Mouse (Mus musculus) left cerebral cortex, adult 6 months (tissue): ENCODE measurements around the gene Hebp1. TPM values are rescaled to one million over a fixed set of nuclear protein-coding genes. Genes with fewer than 3 reads are reported as not detected.

Experiments
- long read RNA-seq, 2 experiments: library from polyadenylated mRNA; unstranded; transcript quantifications; one replicate each; pipeline ENCODE4 v2.0.0; 2019 to 2020
- polyA plus RNA-seq: library from polyadenylated mRNA; unstranded; fragments of <200 nt; fragmentation: Nextera tagmentation; gene quantifications from 2 replicates; pipeline ENCODE4 v1.2.3, GENCODE M21; 2021

The Hebp1 gene
- polyA plus RNA-seq = 23.3 and 52.5 TPM in 2 replicates
- long read RNA-seq, experiment 1, transcript Hebp1-201 (4 exons, 1,058 nt) = major isoform, 34 of 39 reads
- long read RNA-seq, experiment 1, partial matches to known transcripts = 2 of 39 reads
- long read RNA-seq, experiment 1, other reads (novel, unspliced or antisense) = 3 of 39 reads
- long read RNA-seq, experiment 2, transcript Hebp1-201 (4 exons, 1,058 nt) = major isoform, 49 of 60 reads
- long read RNA-seq, experiment 2, partial matches to known transcripts = 3 of 60 reads
- long read RNA-seq, experiment 2, other reads (novel, unspliced or antisense) = 7 of 60 reads

DNA sequence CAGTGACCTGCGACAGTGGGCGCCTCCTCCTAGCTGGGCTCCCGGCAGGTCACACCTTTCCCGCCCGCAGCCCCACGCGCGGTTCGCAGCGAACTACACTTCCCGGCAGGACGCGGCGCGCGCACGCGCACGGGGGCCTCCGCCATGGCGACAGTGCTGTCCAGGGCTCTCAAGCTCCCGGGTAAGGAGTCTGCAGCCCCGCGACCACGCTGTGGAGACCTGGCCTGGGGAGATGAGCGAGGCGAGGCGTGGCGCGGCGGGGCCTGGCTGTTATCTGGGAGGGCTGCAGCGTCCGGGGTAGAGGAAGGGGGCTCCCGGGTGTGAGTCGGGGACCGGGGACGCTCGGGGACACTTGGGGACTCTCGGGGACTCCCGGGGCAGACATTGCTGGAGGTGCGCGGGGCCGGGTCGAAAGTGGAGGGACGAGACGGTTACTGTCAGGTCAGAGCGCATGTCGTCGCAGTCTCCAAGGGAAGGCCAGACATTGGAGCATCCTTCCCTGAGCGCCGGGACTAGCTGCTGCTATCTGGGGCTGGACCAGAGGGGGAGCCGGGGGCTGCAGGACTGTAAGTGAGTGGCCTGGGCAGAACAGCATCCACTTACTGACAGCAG is at the start of gene Hebp1, which contains the start of gene Fam234b:
Gene Hebp1 (minus strand): TSS at position 102 of the 612 bp plus-strand sequence.
Gene Fam234b (plus strand): TSS at position 57 of the 612 bp plus-strand sequence.

DNA sequence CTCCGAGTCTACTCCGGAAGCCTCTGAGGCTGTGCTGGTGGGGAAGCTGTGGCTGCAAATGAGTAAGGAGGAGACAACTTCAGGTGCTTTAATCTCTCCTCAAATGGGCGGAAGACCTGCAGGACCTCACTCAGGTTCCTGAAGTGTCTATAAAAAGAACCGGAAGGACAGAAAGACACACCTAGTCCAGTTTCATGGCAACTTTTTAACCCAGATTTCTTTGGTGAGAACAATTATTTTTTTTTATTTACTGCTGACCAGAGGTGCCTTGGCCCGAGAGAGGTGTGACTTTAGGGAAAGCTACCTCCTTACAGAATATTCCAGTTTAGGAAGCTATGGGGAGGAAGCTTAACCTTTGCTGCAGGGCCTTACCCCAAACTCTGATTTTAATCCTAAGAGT is 79.6 kb downstream of the Hebp1 start, which contains the start of gene Gprc5d:
Gene Gprc5d (minus strand): TSS at position 101 of the 400 bp plus-strand sequence.

Other genes with a start within 250 kb of the Hebp1 start
- 1.8 and 2.0 TPM in 2 replicates for gene Apold1, start 216.3 kb downstream of the Hebp1 start, polyA plus RNA-seq
- 30.4 and 32.8 TPM in 2 replicates for gene Ddx47, start 186.4 kb downstream of the Hebp1 start, polyA plus RNA-seq
- gene Gprc5a, start 132.4 kb downstream of the Hebp1 start, polyA plus RNA-seq = 0.13 TPM in 1 of 2 replicates, not detected in the other
- gene Gprc5d, start 79.7 kb downstream of the Hebp1 start, polyA plus RNA-seq = not detected in 2 replicates
- 98.8 and 108 TPM in 2 replicates for gene Fam234b, start within 50 bp of the Hebp1 start, polyA plus RNA-seq
- gene Gsg1, start 56.3 kb upstream of the Hebp1 start, polyA plus RNA-seq = 0.72 and 0.82 TPM in 2 replicates
- gene Pbp2, start 112.4 kb upstream of the Hebp1 start, polyA plus RNA-seq = 0.09 TPM in 1 of 2 replicates, not detected in the other
- 0.18 and 0.29 TPM in 2 replicates for gene Emp1, start 164.5 kb upstream of the Hebp1 start, polyA plus RNA-seq